In genomic region chr8:115157977-115158720, GRCm38 (mm10) we compare ENCODE assay signal across 8 mouse cellular contexts.
DNase-seq lines count a peak whose midpoint lies in the region; ATAC-seq lines count a peak whose summit lies in the region.

No protein-coding gene starts in this region.

- H3K27me3 ChIP-seq in kidney, embryonic 14.5 days (ENCODE audit: control insufficient read depth, insufficient read depth, low read length) = no peaks in the 10 kb centered on the region
- 0 out of 2 replicates have a peak, but pooled peaks cover 3% of the 10 kb centered on the region for H3K27me3 ChIP-seq in embryonic facial prominence, embryonic 14.5 days (replicated peaks; ENCODE audit: control insufficient read depth, insufficient read depth, low read length)
- H3K27me3 ChIP-seq in limb, embryonic 12.5 days = peaks cover 41% of the 10 kb centered on the region

- no peaks in the 10 kb centered on the region for H3K9me3 ChIP-seq in kidney, embryonic 14.5 days (ENCODE audit: control insufficient read depth, low read length)
- H3K9me3 ChIP-seq in embryonic facial prominence, embryonic 14.5 days (ENCODE audit: control insufficient read depth, low read length) = no peaks in the 10 kb centered on the region
- no peaks in the 10 kb centered on the region for H3K9me3 ChIP-seq in limb, embryonic 12.5 days

- no peak overlapping the region for H3K9ac ChIP-seq in kidney, embryonic 14.5 days (ENCODE audit: low read depth, low read length)
- H3K9ac ChIP-seq in embryonic facial prominence, embryonic 14.5 days (ENCODE audit: low read depth, low read length) = no peak overlapping the region
- no peak overlapping the region; the same call in 1 of the 2 replicates for H3K9ac ChIP-seq in limb, embryonic 12.5 days (replicated peaks)

- DNase-seq in kidney, adult 18-20 months = no peak
- DNase-seq in embryonic facial prominence, embryonic 14.5 days (ENCODE audit: low spot score) = peak; percentile 83
- peak; percentile 93 for DNase-seq in retina, postnatal 1 day
- no peak for DNase-seq in spleen, adult 18-20 months
- DNase-seq in spleen, postnatal 10 days (ENCODE audit: low spot score in 2 of 2) = no peak
- DNase-seq in gastrocnemius, postnatal 25 days = no peak

- peak; percentile 56; the same call in 1 of the 2 replicates for ATAC-seq in kidney, embryonic 14.5 days (ENCODE audit: low FRiP score, low TSS enrichment)
- ATAC-seq in embryonic facial prominence, embryonic 14.5 days (ENCODE audit: low read depth) = peak; percentile 51; the same call in 1 of the 2 replicates
- no peak for ATAC-seq in limb, embryonic 12.5 days (ENCODE audit: insufficient number of reproducible peaks, insufficient read depth, low FRiP score, low TSS enrichment, low read depth)

- 44% methylated on average over 12 of the region's 12 CpGs for WGBS in kidney, embryonic 14.5 days
- 52% methylated on average over 12 of the region's 12 CpGs for WGBS in embryonic facial prominence, embryonic 14.5 days
- 42% methylated on average over 12 of the region's 12 CpGs for WGBS in limb, embryonic 12.5 days

- H3K4me1 ChIP-seq in kidney, embryonic 14.5 days (ENCODE audit: control insufficient read depth, insufficient read depth, low read length) = peaks cover 16% of the 10 kb centered on the region
- peaks cover 22% of the 10 kb centered on the region for H3K4me1 ChIP-seq in embryonic facial prominence, embryonic 14.5 days (ENCODE audit: control insufficient read depth, insufficient read depth, low read length)
- H3K4me1 ChIP-seq in limb, embryonic 12.5 days (replicated peaks) = peaks cover 64% of the 10 kb centered on the region

- H3K4me3 ChIP-seq in kidney, embryonic 14.5 days (ENCODE audit: low read length) = no peak overlapping the region
- H3K4me3 ChIP-seq in embryonic facial prominence, embryonic 14.5 days (ENCODE audit: low read depth, low read length) = peak overlapping the region; percentile 32; the same call in 1 of the 2 replicates
- no peak overlapping the region for H3K4me3 ChIP-seq in limb, embryonic 12.5 days (replicated peaks)

- no peaks in the 10 kb centered on the region for H3K36me3 ChIP-seq in kidney, embryonic 14.5 days (ENCODE audit: control insufficient read depth, insufficient read depth, low read length)
- no peaks in the 10 kb centered on the region for H3K36me3 ChIP-seq in embryonic facial prominence, embryonic 14.5 days (ENCODE audit: control insufficient read depth, insufficient read depth, low read length)
- no peaks in the 10 kb centered on the region for H3K36me3 ChIP-seq in limb, embryonic 12.5 days

- H3K27ac ChIP-seq in kidney, embryonic 14.5 days (ENCODE audit: low read depth, low read length) = no peak overlapping the region
- H3K27ac ChIP-seq in embryonic facial prominence, embryonic 14.5 days (replicated peaks; ENCODE audit: low read depth, low read length) = peak overlapping the region; percentile 65; the same call in 1 of the 2 replicates
- no peak overlapping the region for H3K27ac ChIP-seq in limb, embryonic 12.5 days

- peak overlapping the region; percentile 60 for H3K4me2 ChIP-seq in kidney, embryonic 14.5 days (replicated peaks; ENCODE audit: low read depth, low read length)
- H3K4me2 ChIP-seq in embryonic facial prominence, embryonic 14.5 days (ENCODE audit: low read depth, low read length) = peak overlapping the region; percentile 65
- H3K4me2 ChIP-seq in limb, embryonic 12.5 days = peak overlapping the region; percentile 59

Comparison
In these comparisons a context has a peak if more than half of its experiments do, and no peak if none do; other contexts are left out.
1. DNase-seq: peak in embryonic facial prominence, embryonic 14.5 days (single experiment) and retina, postnatal 1 day (single experiment); none in kidney, adult 18-20 months (single experiment), spleen, adult 18-20 months (0 of 2), spleen, postnatal 10 days (0 of 2) and gastrocnemius, postnatal 25 days (single experiment).
2. Peak in every context shown above with its lines, with median percentiles within 50 percentile points of each other: H3K4me2 ChIP-seq.